Mouse (Mus musculus) heart, embryonic 14.5 days (tissue): ENCODE data around the gene Jade2. TPM values are rescaled to one million over a fixed set of nuclear protein-coding genes. Genes with fewer than 3 reads are reported as not detected.

Source experiments
- ATAC-seq: fragments of 200-750 bp; cut with Nextera tagmentation; 2 replicates; pipeline ENCODE4 v1.8.0; 2017; ENCODE audit warnings: low read depth, moderate TSS enrichment; ENCODE audit not compliant: insufficient number of reproducible peaks, insufficient read depth, low FRiP score
- H3K27ac ChIP-seq, 2 experiments: fragments of 200-500 bp in 1 of 2; fragments of 300-500 bp in 1 of 2; sonication (generic) in 1 of 2; replicated peaks in 1 of 2; 2 replicates each; pipeline ENCODE4 v1.5.1; 2012 to 2014; ENCODE audit warnings: low read depth in 2 of 2, low read length in 2 of 2, control low read depth in 1 of 2, mild to moderate bottlenecking in 1 of 2, mixed read lengths in 1 of 2; ENCODE audit not compliant: control insufficient read depth in 1 of 2, insufficient read depth in 1 of 2
- H3K27me3 ChIP-seq: fragments of 300-500 bp; sonication (generic); 2 replicates; pipeline ENCODE4 v1.6.1; 2014; ENCODE audit warnings: mild to moderate bottlenecking, low read length, control low read depth; ENCODE audit not compliant: control insufficient read depth, insufficient read depth
- H3K36me3 ChIP-seq: fragments of 300-500 bp; sonication (generic); 2 replicates; pipeline ENCODE4 v1.6.1; 2014; ENCODE audit warnings: mild to moderate bottlenecking, control low read depth, low read length, mixed read lengths; ENCODE audit not compliant: control insufficient read depth, insufficient read depth
- H3K4me1 ChIP-seq, 2 experiments: fragments of 200-500 bp in 1 of 2; fragments of 300-500 bp in 1 of 2; sonication (generic) in 1 of 2; 2 replicates each; pipeline ENCODE4 v1.6.1; 2012 to 2014; ENCODE audit warnings: low read length in 2 of 2, control low read depth in 1 of 2, mixed read lengths in 1 of 2; ENCODE audit not compliant: control insufficient read depth in 2 of 2, insufficient read depth in 2 of 2
- H3K4me2 ChIP-seq: fragments of 300-500 bp; sonication (generic); 2 replicates; pipeline ENCODE4 v1.6.1; 2014; ENCODE audit warnings: mild to moderate bottlenecking, low read length
- H3K4me3 ChIP-seq, 2 experiments: fragments of 200-500 bp in 1 of 2; fragments of 300-500 bp in 1 of 2; sonication (generic) in 1 of 2; 2 replicates each; pipeline ENCODE4 v1.5.1; 2012 to 2014; ENCODE audit warnings: low read length in 2 of 2, mild to moderate bottlenecking in 2 of 2, control low read depth in 1 of 2, low read depth in 1 of 2, moderate library complexity in 1 of 2; ENCODE audit not compliant: control insufficient read depth in 1 of 2, insufficient read depth in 1 of 2
- H3K9ac ChIP-seq: fragments of 300-500 bp; sonication (generic); 2 replicates; pipeline ENCODE4 v1.6.1; 2014; ENCODE audit warnings: mild to moderate bottlenecking, low read length
- H3K9me3 ChIP-seq: fragments of 300-500 bp; sonication (generic); 2 replicates; pipeline ENCODE4 v1.6.1; 2016; ENCODE audit warnings: low read length, control low read depth; ENCODE audit not compliant: control insufficient read depth
- whole genome bisulfite sequencing: fragments of 180-500 bp; shearing (Covaris S2); extraction: QIAGEN DNeasy Blood & Tissue Kit; methylation state at CpG from one replicate; pipeline ENCODE4 v1.1.7; 2014; 5-methylcytosine and 5-hydroxymethylcytosine counted together
- polyA plus RNA-seq: library from polyadenylated mRNA; unstranded; fragments of >200 nt; fragmentation: Nextera tagmentation; extraction: Ambion mirVana; gene quantifications from 2 replicates; pipeline ENCODE4 v1.2.1, GENCODE M21; 2014

Gene Jade2
- polyA plus RNA-seq, 1 experiment from 2014 or later: 0.61 TPM

DNA sequence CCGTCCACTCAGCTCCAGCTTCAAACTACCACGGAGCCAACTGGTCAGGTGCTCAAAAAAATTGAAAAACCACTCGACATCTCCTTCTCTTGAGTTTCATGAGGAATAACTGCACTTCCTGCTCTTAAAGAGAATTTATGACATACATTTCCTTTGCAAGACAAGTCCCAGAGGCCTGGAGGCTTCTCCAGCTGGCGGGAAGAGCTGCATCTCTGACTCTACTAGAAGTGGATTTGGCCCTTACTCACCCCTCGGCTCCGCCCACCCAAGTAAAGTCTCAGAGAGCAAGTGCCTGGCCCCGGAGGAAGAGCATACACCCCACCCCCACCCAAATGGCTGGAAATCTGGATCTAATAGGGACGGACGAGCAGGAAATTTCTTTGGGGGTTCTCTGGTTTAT, 16.3 kb downstream of the Jade2 start:
- Histone ChIP-seq H3K4me2 (no peak overlapping the region), H3K27me3 (no peaks in the 10 kb centered on the region), H3K4me1 (peaks cover 0 to 2% of the 10 kb centered on the region in 2 experiments; a peak in 1 of 4 replicates), H3K36me3 (no peaks in the 10 kb centered on the region), H3K4me3 (no peak overlapping the region), H3K9me3 (no peaks in the 10 kb centered on the region), H3K9ac (no peak overlapping the region), H3K27ac (no peak overlapping the region)
- no peak for ATAC-seq
- 66% methylated on average over 9 of the region's 9 CpGs for whole genome bisulfite sequencing

- Histone ChIP-seq H3K27me3 (no peaks in the 10 kb centered on the region), H3K9ac (no peak overlapping the region), H3K27ac (no peak overlapping the region), H3K4me1 (peaks cover 0 to 2% of the 10 kb centered on the region in 2 experiments; a peak in 1 of 4 replicates), H3K4me3 (no peak overlapping the region), H3K9me3 (no peaks in the 10 kb centered on the region), H3K36me3 (no peaks in the 10 kb centered on the region), H3K4me2 (no peak overlapping the region)
- no peak for ATAC-seq
- WGBS: 41% methylated on average over 9 of the region's 9 CpGs
Measured at GRCm38 (mm10) chr11:51840657-51841056, 16.8 kb downstream of the Jade2 start.

DNA sequence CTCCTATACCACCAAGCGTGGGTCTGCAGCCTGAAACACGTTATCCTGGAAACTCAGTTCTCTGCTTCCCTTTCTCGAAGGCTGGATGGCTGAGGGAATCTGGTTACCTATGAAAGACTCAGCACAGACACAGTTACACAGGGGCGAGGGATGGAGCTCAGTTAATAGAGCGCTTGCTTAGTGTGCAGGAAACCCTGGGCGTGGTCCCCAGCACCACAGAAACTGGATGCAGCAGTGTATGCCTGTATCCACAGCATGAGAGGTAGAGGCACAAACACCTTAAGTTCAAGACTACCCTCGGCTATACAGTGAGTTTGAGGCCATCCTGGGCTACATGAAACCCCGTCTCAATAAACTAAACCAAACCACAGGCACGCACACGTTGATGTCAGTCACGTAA, 17.5 kb downstream of the Jade2 start:
- no peaks in the 10 kb centered on the region for H3K36me3 ChIP-seq
- no peaks in the 10 kb centered on the region for H3K27me3 ChIP-seq
- H3K9me3 ChIP-seq: no peaks in the 10 kb centered on the region
- peaks cover 0 to 2% of the 10 kb centered on the region in 2 experiments; a peak in 1 of 4 replicates for H3K4me1 ChIP-seq
- H3K4me3 ChIP-seq: no peak overlapping the region
- ATAC-seq: no peak
- H3K27ac ChIP-seq: no peak overlapping the region
- H3K4me2 ChIP-seq: no peak overlapping the region
- 85% methylated on average over 11 of the region's 11 CpGs for WGBS
- no peak overlapping the region for H3K9ac ChIP-seq

- H3K9ac ChIP-seq: no peak overlapping the region
- H3K36me3 ChIP-seq: no peaks in the 10 kb centered on the region
- no peaks in the 10 kb centered on the region for H3K9me3 ChIP-seq
- H3K4me2 ChIP-seq: no peak overlapping the region
- H3K27ac ChIP-seq: no peak overlapping the region
- 82% methylated on average over 2 of the region's 2 CpGs for WGBS
- H3K27me3 ChIP-seq: no peaks in the 10 kb centered on the region
- no peak for ATAC-seq
- H3K4me1 ChIP-seq: no peaks in the 10 kb centered on the region
- H3K4me3 ChIP-seq: no peak overlapping the region
Measured at GRCm38 (mm10) chr11:51839106-51839505, 18.3 kb downstream of the Jade2 start.

DNA sequence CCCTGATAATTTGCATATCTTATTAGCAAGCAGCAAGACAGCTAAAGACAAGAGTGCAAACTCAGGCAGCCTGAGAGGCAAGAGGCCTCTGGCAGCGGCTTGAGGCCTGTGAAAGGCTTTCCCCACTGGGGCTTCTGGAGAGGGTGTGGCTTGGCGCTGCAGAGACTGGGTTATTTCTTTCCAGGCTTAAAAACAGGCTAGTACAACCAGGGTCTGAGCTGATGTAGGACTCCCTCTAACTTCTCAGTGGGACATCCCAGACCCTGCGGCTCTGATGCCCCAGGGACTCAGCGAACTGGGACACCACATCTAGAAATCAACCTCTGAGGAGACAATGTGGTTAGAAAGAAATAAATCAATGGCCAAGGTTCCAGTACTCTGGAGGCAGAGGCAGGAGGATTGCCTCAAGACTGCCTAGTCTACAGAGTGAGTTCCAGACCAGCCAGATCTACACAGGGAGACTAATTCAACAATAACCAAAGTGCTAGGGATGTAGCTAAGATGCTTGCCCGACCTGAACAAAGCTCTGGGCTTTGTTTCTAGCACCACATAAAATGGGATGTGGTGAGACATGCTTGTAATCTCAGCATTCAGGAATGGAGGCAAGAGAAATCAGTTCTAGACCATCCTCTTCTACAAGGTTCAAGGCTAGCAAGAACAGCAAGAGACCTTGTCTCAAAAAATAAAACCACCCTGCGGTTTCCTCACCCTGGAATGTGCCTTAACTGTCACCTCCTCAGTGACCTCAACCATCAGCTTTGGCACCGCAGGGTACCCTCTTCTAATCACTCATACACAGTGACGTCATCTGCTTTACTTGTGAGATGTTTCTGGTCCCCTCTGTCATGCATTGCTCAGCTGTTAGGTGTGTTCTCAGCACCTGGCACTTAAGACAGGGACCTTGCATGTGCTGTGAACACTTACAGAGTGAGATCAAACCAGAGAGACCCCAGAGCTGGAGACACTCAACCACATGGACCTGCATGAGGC, 20.0 kb downstream of the Jade2 start:
- H3K27ac ChIP-seq: no peak overlapping the region
- 60% methylated on average over 8 of the region's 8 CpGs for WGBS

GRCm38 (mm10) chr11:51836506-51836905, 20.9 kb downstream of the Jade2 start:
- 86% methylated on average over 6 of the region's 6 CpGs for WGBS
- ATAC-seq: no peak
- H3K27ac ChIP-seq: no peak overlapping the region
- peaks cover 0 to 4% of the 10 kb centered on the region in 2 experiments; a peak in 1 of 4 replicates for H3K4me1 ChIP-seq
- H3K4me3 ChIP-seq: no peak overlapping the region
- no peaks in the 10 kb centered on the region for H3K9me3 ChIP-seq
- H3K4me2 ChIP-seq: no peak overlapping the region
- H3K9ac ChIP-seq: no peak overlapping the region
- no peaks in the 10 kb centered on the region for H3K36me3 ChIP-seq
- no peaks in the 10 kb centered on the region for H3K27me3 ChIP-seq

More for the DNA sequence above, 20.0 kb downstream of the Jade2 start:
- H3K4me1 ChIP-seq: peaks cover 0 to 2% of the 10 kb centered on the region in 2 experiments; a peak in 1 of 4 replicates
- no peaks in the 10 kb centered on the region for H3K36me3 ChIP-seq
- no peaks in the 10 kb centered on the region for H3K9me3 ChIP-seq
- H3K9ac ChIP-seq: no peak overlapping the region
- H3K4me2 ChIP-seq: no peak overlapping the region
- H3K27me3 ChIP-seq: no peaks in the 10 kb centered on the region
- no peak overlapping the region for H3K4me3 ChIP-seq
- ATAC-seq: no peak

GRCm38 (mm10) chr11:51835598-51835997, 21.9 kb downstream of the Jade2 start:
- Histone ChIP-seq H3K4me2 (no peak overlapping the region), H3K4me3 (no peak overlapping the region), H3K9me3 (no peaks in the 10 kb centered on the region), H3K9ac (no peak overlapping the region), H3K4me1 (peaks cover 0 to 4% of the 10 kb centered on the region in 2 experiments; a peak in 1 of 4 replicates), H3K36me3 (no peaks in the 10 kb centered on the region), H3K27ac (no peak overlapping the region), H3K27me3 (no peaks in the 10 kb centered on the region)
- WGBS: 89% methylated on average over 12 of the region's 12 CpGs
- ATAC-seq: no peak
